Mouse (Mus musculus) embryonic facial prominence, embryonic 14.5 days (tissue): ENCODE data around the gene Ifitm3. TPM values are rescaled to one million over a fixed set of nuclear protein-coding genes. Genes with fewer than 3 reads are reported as not detected.
A peak's percentile ranks its signal among the peaks of the same experiment; 100 is the strongest.
"Not testable (repeated sequence)": the region's sequence is repeated elsewhere in the genome, so short reads cannot be mapped to it uniquely, and the experiment has no call there.

ENCODE experiments used
- ATAC-seq: fragments of 200-750 bp; cut with Nextera tagmentation; 2 replicates; pipeline ENCODE4 v1.8.0; 2017; ENCODE audit warnings: low read depth, moderate number of reproducible peaks, moderate TSS enrichment
- DNase-seq: peaks from one replicate; pipeline ENCODE4 v3.0.0-alpha.2; 2015; ENCODE audit warnings: low spot score
- H3K27ac ChIP-seq: fragments of 300-500 bp; sonication (generic); replicated peaks from 2 replicates; pipeline ENCODE4 v1.5.1; 2014; ENCODE audit warnings: low read depth, mild to moderate bottlenecking, low read length, moderate library complexity
- H3K27me3 ChIP-seq: fragments of 300-500 bp; sonication (generic); replicated peaks from 2 replicates; pipeline ENCODE4 v1.6.1; 2014; ENCODE audit warnings: low read length; ENCODE audit not compliant: control insufficient read depth, insufficient read depth
- H3K36me3 ChIP-seq: fragments of 300-500 bp; sonication (generic); 2 replicates; pipeline ENCODE4 v1.6.1; 2014; ENCODE audit warnings: low read length, mixed read lengths; ENCODE audit not compliant: control insufficient read depth, insufficient read depth
- H3K4me1 ChIP-seq: fragments of 300-500 bp; sonication (generic); 2 replicates; pipeline ENCODE4 v1.6.1; 2014; ENCODE audit warnings: antibody characterized with exemption, low read length; ENCODE audit not compliant: control insufficient read depth, insufficient read depth
- H3K4me2 ChIP-seq: fragments of 300-500 bp; sonication (generic); 2 replicates; pipeline ENCODE4 v1.6.1; 2014; ENCODE audit warnings: low read depth, mild to moderate bottlenecking, low read length, moderate library complexity, mixed read lengths
- H3K4me3 ChIP-seq: fragments of 300-500 bp; sonication (generic); 2 replicates; pipeline ENCODE4 v1.5.1; 2014; ENCODE audit warnings: low read depth, mild to moderate bottlenecking, low read length
- H3K9ac ChIP-seq: fragments of 300-500 bp; sonication (generic); 2 replicates; pipeline ENCODE4 v1.6.1; 2014; ENCODE audit warnings: low read depth, mild to moderate bottlenecking, low read length, moderate library complexity, mixed read lengths
- H3K9me3 ChIP-seq: fragments of 300-500 bp; sonication (generic); 2 replicates; pipeline ENCODE4 v1.6.1; 2016; ENCODE audit warnings: low read length; ENCODE audit not compliant: control insufficient read depth
- WGBS: fragments of 180-500 bp; shearing (Covaris S2); extraction: QIAGEN DNeasy Blood & Tissue Kit; methylation state at CpG from one replicate; pipeline ENCODE4 v1.1.7; 2014; 5-methylcytosine and 5-hydroxymethylcytosine counted together
- polyA plus RNA-seq: library from polyadenylated mRNA; unstranded; fragments of >200 nt; fragmentation: Nextera tagmentation; extraction: Ambion mirVana; gene quantifications from 2 replicates; pipeline ENCODE4 v1.2.1, GENCODE M21; 2014

Ifitm3 gene
- polyA plus RNA-seq, 1 experiment from 2014 or later, result 178 TPM

- H3K9ac ChIP-seq, result 0 out of 2 replicates have a peak overlapping the region, but pooled peaks have one; percentile 27
These were observed 30.5 kb upstream of the Ifitm3 start for GRCm38 (mm10) chr7:141040867-141041606.

GRCm38 (mm10) chr7:141039386-141040107, 29.0 kb upstream of the Ifitm3 start:
- Histone ChIP-seq H3K9me3 (no peaks in the 10 kb centered on the region), H3K4me3 (no peak overlapping the region), H3K4me1 (peaks cover 5% of the 10 kb centered on the region), H3K9ac (no peak overlapping the region), H3K27me3 (no peaks in the 10 kb centered on the region), H3K36me3 (no peaks in the 10 kb centered on the region), H3K4me2 (no peak overlapping the region), H3K27ac (no peak overlapping the region)
- 91% methylated on average over 4 of the region's 4 CpGs for WGBS
- DNase-seq (no peak), ATAC-seq (no peak)

More at GRCm38 (mm10) chr7:141040867-141041606, 30.5 kb upstream of the Ifitm3 start:
- Histone ChIP-seq H3K4me3 (no peak overlapping the region), H3K27me3 (no peaks in the 10 kb centered on the region), H3K9me3 (no peaks in the 10 kb centered on the region), H3K4me2 (peak overlapping the region; percentile 33), H3K4me1 (peaks cover 5% of the 10 kb centered on the region), H3K36me3 (no peaks in the 10 kb centered on the region), H3K27ac (peak overlapping the region; percentile 94)
- WGBS, result 38% methylated on average over 5 of the region's 9 CpGs
- ATAC-seq (no peak), DNase-seq (no peak)

DNA sequence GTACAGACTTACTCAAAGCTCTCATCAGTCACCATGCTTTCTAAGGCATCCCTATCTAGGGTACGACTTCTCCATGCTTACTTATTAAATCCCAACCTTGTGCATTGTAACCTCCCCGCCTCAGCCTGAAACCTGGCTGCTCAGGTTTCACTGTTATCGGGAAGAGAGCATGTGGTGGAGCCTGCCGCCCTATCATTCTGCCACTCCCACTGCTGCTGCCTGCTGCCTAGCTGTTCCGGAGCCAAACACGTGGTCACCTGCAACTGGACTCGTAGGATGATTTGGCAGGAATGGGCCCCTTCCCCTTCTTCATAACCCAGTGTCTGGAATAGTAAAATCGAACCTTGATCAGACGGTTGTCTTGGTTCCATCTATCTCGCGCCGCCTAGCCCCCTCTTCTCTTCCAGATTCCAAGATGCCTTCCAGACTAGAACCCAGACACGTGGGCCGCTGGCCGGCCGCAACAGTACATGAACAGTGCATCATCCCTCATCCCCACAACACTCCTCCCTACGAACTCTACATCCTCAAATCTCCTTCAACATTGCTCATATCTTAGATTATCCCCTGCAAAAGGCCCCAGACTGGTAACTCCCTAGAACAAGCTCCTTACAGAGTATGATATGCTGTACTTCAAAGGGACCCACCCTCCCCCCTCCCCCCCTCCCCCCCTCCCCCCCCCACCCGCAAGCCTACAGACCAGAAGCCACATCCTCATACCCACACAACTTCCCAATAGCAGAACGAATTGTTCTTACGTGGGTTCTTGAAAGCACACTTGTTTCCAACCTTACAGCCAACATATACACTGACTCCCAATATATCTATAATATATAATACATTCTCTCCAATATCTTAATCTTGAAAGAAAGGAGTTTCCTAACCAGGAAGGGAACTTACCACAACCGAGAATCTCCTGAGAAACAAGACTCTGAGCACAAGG, 27.8 kb upstream of the Ifitm3 start:
- Histone ChIP-seq H3K4me2 (no peak overlapping the region), H3K9me3 (no peaks in the 10 kb centered on the region), H3K36me3 (no peaks in the 10 kb centered on the region), H3K27ac (no peak overlapping the region), H3K27me3 (no peaks in the 10 kb centered on the region), H3K4me1 (peaks cover 5% of the 10 kb centered on the region), H3K4me3 (no peak overlapping the region), H3K9ac (no peak overlapping the region)
- ATAC-seq, result no peak
- 68% methylated on average over 20 of the region's 21 CpGs for WGBS
- no peak for DNase-seq

- H3K4me1 ChIP-seq, ATAC-seq, H3K27me3 ChIP-seq, H3K4me2 ChIP-seq, H3K27ac ChIP-seq, H3K9me3 ChIP-seq, H3K9ac ChIP-seq, H3K36me3 ChIP-seq, H3K4me3 ChIP-seq, DNase-seq: not testable (repeated sequence)
- whole genome bisulfite sequencing, result 78% methylated on average over 1 of the region's 2 CpGs
These were observed 26.1 kb upstream of the Ifitm3 start for GRCm38 (mm10) chr7:141036624-141037023.

DNA sequence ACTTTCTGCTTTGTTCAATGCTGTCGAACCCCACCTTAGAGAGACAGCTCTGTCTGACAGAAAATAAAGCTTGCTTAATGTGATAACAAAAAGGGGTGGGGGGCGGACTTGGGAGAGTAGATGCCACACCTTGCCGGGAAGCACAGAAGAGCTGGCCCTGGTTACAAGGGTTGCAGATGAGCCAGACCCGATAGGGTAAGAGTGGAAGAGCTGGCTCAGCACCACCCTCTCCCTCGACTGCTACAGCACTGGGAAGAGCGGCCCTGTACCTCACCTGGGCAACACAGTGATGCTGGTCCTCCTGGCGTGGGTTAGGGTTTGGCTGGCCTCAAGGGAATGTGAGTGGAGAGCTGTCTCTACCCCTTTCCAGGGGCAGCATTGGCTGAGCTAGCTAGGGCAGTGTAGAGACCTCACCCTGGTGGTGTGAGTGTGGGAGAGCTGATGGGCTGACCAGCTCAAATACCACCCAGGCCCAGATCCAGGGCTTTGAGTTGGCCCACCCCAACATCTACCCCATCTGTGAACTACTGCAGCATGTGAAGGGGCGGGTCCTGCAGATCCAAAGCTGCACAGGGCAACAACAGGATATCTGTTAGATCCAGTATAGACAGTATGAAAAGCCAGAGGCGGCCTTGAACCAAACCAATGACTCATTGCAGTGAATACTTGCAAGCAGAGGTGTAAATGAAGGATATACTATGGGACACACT, 22.0 kb upstream of the Ifitm3 start:
- H3K36me3 ChIP-seq, result no peaks in the 10 kb centered on the region
- H3K27me3 ChIP-seq, result no peaks in the 10 kb centered on the region
- no peaks in the 10 kb centered on the region for H3K9me3 ChIP-seq
- H3K27ac ChIP-seq, result no peak overlapping the region
- WGBS, result 72% methylated on average over 9 of the region's 9 CpGs
- H3K9ac ChIP-seq, result no peak overlapping the region
- H3K4me2 ChIP-seq, result no peak overlapping the region
- no peak for DNase-seq
- no peak for ATAC-seq
- H3K4me1 ChIP-seq, result no peaks in the 10 kb centered on the region
- H3K4me3 ChIP-seq, result no peak overlapping the region

GRCm38 (mm10) chr7:141030390-141030789, 19.8 kb upstream of the Ifitm3 start:
- DNase-seq (no peak), ATAC-seq (no peak)
- 61% methylated on average over 3 of the region's 3 CpGs for WGBS
- Histone ChIP-seq H3K4me1 (no peaks in the 10 kb centered on the region), H3K27ac (no peak overlapping the region), H3K9ac (no peak overlapping the region), H3K4me2 (no peak overlapping the region), H3K4me3 (no peak overlapping the region), H3K36me3 (no peaks in the 10 kb centered on the region), H3K27me3 (no peaks in the 10 kb centered on the region), H3K9me3 (no peaks in the 10 kb centered on the region)

DNA sequence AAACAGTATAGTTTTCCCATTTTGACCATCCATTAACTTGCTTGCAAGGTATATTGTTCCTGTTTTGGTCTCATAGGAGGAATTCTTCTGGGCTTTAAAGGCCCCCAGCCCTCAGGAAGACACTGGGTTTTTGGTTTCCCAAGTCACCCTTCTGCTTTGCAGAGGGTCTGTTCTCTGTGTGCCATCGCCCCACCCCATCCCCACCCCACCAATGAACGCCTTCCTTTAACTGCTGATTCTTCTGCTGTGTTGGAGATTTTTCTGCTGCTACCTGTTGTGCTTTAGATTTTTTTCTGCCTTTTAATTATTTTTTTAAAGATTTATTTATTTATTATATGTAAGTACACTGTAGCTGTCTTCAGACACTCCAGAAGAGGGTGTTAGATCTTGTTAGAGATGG, 18.3 kb upstream of the Ifitm3 start, which contains the start of gene Gm17387:
Gene Gm17387, plus strand, starts transcription at position 301 of the 400 bp plus-strand sequence.
- no peak for ATAC-seq
- 98% methylated on average over 2 of the region's 2 CpGs for WGBS
- no peak for DNase-seq
- H3K4me2 ChIP-seq, result no peak within 1 kb of the TSS
- no peak within 1 kb of the TSS for H3K9ac ChIP-seq
- no peak within 1 kb of the TSS for H3K27ac ChIP-seq
- H3K4me3 ChIP-seq, result no peak within 1 kb of the TSS
- H3K9me3 ChIP-seq, result no peaks in the 10 kb centered on the region
- H3K4me1 ChIP-seq, result no peaks in the 10 kb centered on the region
- no peaks in the 10 kb centered on the region for H3K27me3 ChIP-seq
- no peaks in the 10 kb centered on the region for H3K36me3 ChIP-seq

- H3K4me1 ChIP-seq, result no peaks in the 10 kb centered on the region
- no peak overlapping the region for H3K4me2 ChIP-seq
- 0 out of 2 replicates have a peak overlapping the region, but pooled peaks have one; percentile 8 for H3K27ac ChIP-seq
- ATAC-seq, result no peak
- 62% methylated on average over 5 of the region's 5 CpGs for WGBS
- no peaks in the 10 kb centered on the region for H3K36me3 ChIP-seq
- no peak overlapping the region for H3K9ac ChIP-seq
- no peak for DNase-seq
- no peak overlapping the region for H3K4me3 ChIP-seq
- no peaks in the 10 kb centered on the region for H3K27me3 ChIP-seq
- no peaks in the 10 kb centered on the region for H3K9me3 ChIP-seq
These were observed 16.1 kb upstream of the Ifitm3 start for GRCm38 (mm10) chr7:141026740-141027098.
